Mouse (Mus musculus): ENCODE data around the gene Taf6. TPM values are rescaled to one million over a fixed set of nuclear protein-coding genes. Genes with fewer than 3 reads are reported as not detected.

Taf6 gene
- total and polyA plus RNA-seq, 2 experiments from 2014 or later: 48.2 to 70.2 TPM

DNA sequence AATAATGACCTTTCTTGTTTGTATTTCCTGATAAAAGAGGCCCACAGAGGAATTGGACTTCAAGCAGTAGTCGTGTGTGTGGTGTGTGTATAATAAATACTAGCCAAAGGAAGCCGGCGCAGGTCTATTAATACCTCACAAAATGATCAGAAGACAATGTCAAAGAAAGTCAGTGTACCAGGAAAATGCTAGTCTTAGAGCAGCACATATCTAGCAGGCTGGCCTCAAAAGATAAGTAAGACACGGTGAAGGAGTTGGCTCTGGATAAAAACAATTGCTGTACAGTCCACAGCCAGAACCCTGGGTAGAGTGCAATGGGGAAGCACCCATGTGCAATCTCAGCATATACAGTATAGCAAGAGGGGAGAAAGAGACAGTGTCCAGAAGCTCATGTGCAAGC is 50.0 kb downstream of the Taf6 start:
- no peaks in the 10 kb centered on the region for H3K4me1 ChIP-seq (ENCODE audit: insufficient read depth, low read length)
- ATAC-seq (no peak), DNase-seq (ENCODE audit: low spot score) (no peak)
- H3K9me3 ChIP-seq (ENCODE audit: low read length): no peaks in the 10 kb centered on the region
- H3K27ac ChIP-seq: no peak overlapping the region
- no peak overlapping the region for H3K9ac ChIP-seq (replicated peaks; ENCODE audit: low read length)
- no peak for TF ChIP-seq CTCF (IDR thresholded peaks at IDR 0.05; ENCODE audit: low read depth)
- H3K36me3 ChIP-seq (ENCODE audit: insufficient read depth, low read length): peaks cover 29% of the 10 kb centered on the region
- no peaks in the 10 kb centered on the region for H3K27me3 ChIP-seq (ENCODE audit: insufficient read depth, low read length)
- 92% methylated on average over 4 of the region's 4 CpGs for WGBS
- no peak overlapping the region for H3K4me2 ChIP-seq (ENCODE audit: low read depth, low read length)
- no peak overlapping the region for H3K4me3 ChIP-seq (ENCODE audit: low read length)

DNA sequence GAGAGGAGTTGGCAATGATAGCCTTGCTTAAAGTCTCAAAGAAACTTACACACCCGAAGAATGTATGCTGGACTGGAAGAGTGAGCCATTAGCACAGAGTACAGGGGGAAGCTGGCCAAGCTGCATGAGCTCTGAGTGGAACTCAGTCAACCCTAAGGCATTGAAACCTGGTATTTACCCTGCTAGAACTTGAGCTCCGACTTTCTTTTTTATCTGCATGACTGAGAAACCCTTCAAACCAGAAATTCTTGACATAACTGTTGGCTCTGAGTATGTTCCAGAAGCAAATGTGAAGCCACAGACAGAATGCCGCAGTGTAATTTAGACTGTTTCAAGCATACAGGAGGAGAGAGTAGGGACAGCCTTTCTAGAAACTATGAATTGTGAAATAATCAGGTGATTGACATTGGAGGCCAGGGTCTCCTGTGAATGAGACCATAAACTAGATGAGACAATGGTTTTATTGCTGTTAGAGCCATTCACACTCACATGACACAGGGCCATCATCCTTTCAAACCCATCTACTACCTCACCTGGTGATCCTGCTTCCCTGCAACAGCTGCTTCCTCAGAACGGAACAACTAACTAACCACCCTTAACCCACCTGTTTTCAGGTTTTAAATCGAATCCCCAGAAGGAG is 54.7 kb downstream of the Taf6 start:
- Histone ChIP-seq H3K4me3 (ENCODE audit: low read length) (no peak overlapping the region), H3K36me3 (ENCODE audit: insufficient read depth, low read length) (peaks cover 54% of the 10 kb centered on the region), H3K27me3 (ENCODE audit: insufficient read depth, low read length) (no peaks in the 10 kb centered on the region), H3K9ac (replicated peaks; ENCODE audit: low read length) (no peak overlapping the region), H3K4me2 (ENCODE audit: low read depth, low read length) (no peak overlapping the region), H3K27ac (no peak overlapping the region), H3K9me3 (ENCODE audit: low read length) (no peaks in the 10 kb centered on the region), H3K4me1 (ENCODE audit: insufficient read depth, low read length) (no peaks in the 10 kb centered on the region)
- ATAC-seq (no peak), DNase-seq (ENCODE audit: low spot score) (no peak)
- TF ChIP-seq CTCF (IDR thresholded peaks at IDR 0.05; ENCODE audit: low read depth): no peak
- 94% methylated on average over 5 of the region's 5 CpGs for WGBS

MicroRNAs within 50 kb of the gene (microRNA counts, 519-probe panel; counts per million panel counts)
- microRNA mmu-miR-106b: 4,311 counts per million, percentile 76 among the panel's probes with 10 or more counts
- microRNA mmu-miR-25: 5,686 counts per million, percentile 93 among the panel's probes with 10 or more counts
- 4,242 counts per million, percentile 74 among the panel's probes with 10 or more counts for microRNA mmu-miR-93

Small RNA genes lying within 50 kb of the gene (microRNA-seq; reads per million reads assigned to microRNA genes)
- 5,721 to 7,277 reads per million in 2 experiments for gene Mir106b
- gene Mir25: 496 to 517 reads per million in 2 experiments
- 5,007 to 5,491 reads per million in 2 experiments for gene Mir93

Other genes starting within 250 kb of the Taf6 start
- 6.0 and 8.4 TPM in 2 replicates for gene Gjc3, start 224.4 kb downstream of the Taf6 start, total RNA-seq (2014; rRNA removed)
- 5.8 and 6.6 TPM in 2 replicates for gene Gjc3, start 224.4 kb downstream of the Taf6 start, polyA plus RNA-seq (2015; fragmentation: Nextera tagmentation; extraction: Ambion mirVana)
- not detected in 2 replicates for gene Azgp1, start 205.9 kb downstream of the Taf6 start, total RNA-seq (2014; rRNA removed)
- gene Azgp1, start 205.9 kb downstream of the Taf6 start, polyA plus RNA-seq (2015; fragmentation: Nextera tagmentation; extraction: Ambion mirVana): not detected in 2 replicates
- not detected in 2 replicates for gene Smok3a, start 166.2 kb downstream of the Taf6 start, total RNA-seq (2014; rRNA removed)
- not detected in 2 replicates for gene Smok3a, start 166.2 kb downstream of the Taf6 start, polyA plus RNA-seq (2015; fragmentation: Nextera tagmentation; extraction: Ambion mirVana)
- not detected in 2 replicates for gene Smok3b, start 166.0 kb downstream of the Taf6 start, total RNA-seq (2014; rRNA removed)
- gene Smok3b, start 166.0 kb downstream of the Taf6 start, polyA plus RNA-seq (2015; fragmentation: Nextera tagmentation; extraction: Ambion mirVana): not detected in 2 replicates
- not detected in 2 replicates for gene Smok3c, start 134.3 kb downstream of the Taf6 start, total RNA-seq (2014; rRNA removed)
- not detected in 2 replicates for gene Smok3c, start 134.3 kb downstream of the Taf6 start, polyA plus RNA-seq (2015; fragmentation: Nextera tagmentation; extraction: Ambion mirVana)
- 36.8 and 37.8 TPM in 2 replicates for gene Zkscan1, start 102.4 kb downstream of the Taf6 start, total RNA-seq (2014; rRNA removed)
- 11.7 and 12.0 TPM in 2 replicates for gene Zkscan1, start 102.4 kb downstream of the Taf6 start, polyA plus RNA-seq (2015; fragmentation: Nextera tagmentation; extraction: Ambion mirVana)
- 14.7 and 15.4 TPM in 2 replicates for gene Zscan21, start 70.5 kb downstream of the Taf6 start, total RNA-seq (2014; rRNA removed)
- gene Zscan21, start 70.5 kb downstream of the Taf6 start, polyA plus RNA-seq (2015; fragmentation: Nextera tagmentation; extraction: Ambion mirVana): 50.3 and 52.1 TPM in 2 replicates
- 11.6 and 43.2 TPM in 2 replicates for gene Zfp113, start 31.7 kb downstream of the Taf6 start, total RNA-seq (2014; rRNA removed)
- gene Zfp113, start 31.7 kb downstream of the Taf6 start, polyA plus RNA-seq (2015; fragmentation: Nextera tagmentation; extraction: Ambion mirVana): 7.9 and 11.3 TPM in 2 replicates
- 42.9 and 57.8 TPM in 2 replicates for gene Cops6, start 26.4 kb downstream of the Taf6 start, total RNA-seq (2014; rRNA removed)
- gene Cops6, start 26.4 kb downstream of the Taf6 start, polyA plus RNA-seq (2015; fragmentation: Nextera tagmentation; extraction: Ambion mirVana): 294 and 302 TPM in 2 replicates
- gene Ap4m1, start 15.4 kb downstream of the Taf6 start, total RNA-seq (2014; rRNA removed): 30.3 and 46.9 TPM in 2 replicates
- gene Ap4m1, start 15.4 kb downstream of the Taf6 start, polyA plus RNA-seq (2015; fragmentation: Nextera tagmentation; extraction: Ambion mirVana): 14.5 and 16.5 TPM in 2 replicates
- gene Mcm7, start 15.0 kb downstream of the Taf6 start, total RNA-seq (2014; rRNA removed): 41.6 and 43.0 TPM in 2 replicates
- 58.8 and 63.3 TPM in 2 replicates for gene Mcm7, start 15.0 kb downstream of the Taf6 start, polyA plus RNA-seq (2015; fragmentation: Nextera tagmentation; extraction: Ambion mirVana)
- gene Cnpy4, start within 50 bp of the Taf6 start, total RNA-seq (2014; rRNA removed): 11.0 and 11.1 TPM in 2 replicates
- 20.8 and 23.4 TPM in 2 replicates for gene Cnpy4, start within 50 bp of the Taf6 start, polyA plus RNA-seq (2015; fragmentation: Nextera tagmentation; extraction: Ambion mirVana)
- gene Mblac1, start 6.9 kb upstream of the Taf6 start, total RNA-seq (2014; rRNA removed): 9.5 and 16.5 TPM in 2 replicates
- gene Mblac1, start 6.9 kb upstream of the Taf6 start, polyA plus RNA-seq (2015; fragmentation: Nextera tagmentation; extraction: Ambion mirVana): 9.3 and 10.6 TPM in 2 replicates
- gene Nxpe5, start 38.4 kb upstream of the Taf6 start, total RNA-seq (2014; rRNA removed): 0.37 TPM in 1 of 2 replicates, not detected in the other
- 0.06 TPM in 1 of 2 replicates, not detected in the other for gene Nxpe5, start 38.4 kb upstream of the Taf6 start, polyA plus RNA-seq (2015; fragmentation: Nextera tagmentation; extraction: Ambion mirVana)
- gene Lamtor4, start 68.0 kb upstream of the Taf6 start, total RNA-seq (2014; rRNA removed): 65.7 and 80.3 TPM in 2 replicates
- 107 and 110 TPM in 2 replicates for gene Lamtor4, start 68.0 kb upstream of the Taf6 start, polyA plus RNA-seq (2015; fragmentation: Nextera tagmentation; extraction: Ambion mirVana)
- gene BC037034, start 76.6 kb upstream of the Taf6 start, total RNA-seq (2014; rRNA removed): 63.1 and 89.3 TPM in 2 replicates
- gene BC037034, start 76.6 kb upstream of the Taf6 start, polyA plus RNA-seq (2015; fragmentation: Nextera tagmentation; extraction: Ambion mirVana): 13.2 and 13.5 TPM in 2 replicates
- 0.97 and 1.5 TPM in 2 replicates for gene Gal3st4, start 85.4 kb upstream of the Taf6 start, total RNA-seq (2014; rRNA removed)
- gene Gal3st4, start 85.4 kb upstream of the Taf6 start, polyA plus RNA-seq (2015; fragmentation: Nextera tagmentation; extraction: Ambion mirVana): 2.1 and 2.5 TPM in 2 replicates
- not detected in 2 replicates for gene Gm43720, start 92.5 kb upstream of the Taf6 start, total RNA-seq (2014; rRNA removed)
- 0.08 and 0.13 TPM in 2 replicates for gene Gm43720, start 92.5 kb upstream of the Taf6 start, polyA plus RNA-seq (2015; fragmentation: Nextera tagmentation; extraction: Ambion mirVana)
- gene Gpc2, start 92.6 kb upstream of the Taf6 start, total RNA-seq (2014; rRNA removed): 102 and 104 TPM in 2 replicates
- 35.0 and 35.9 TPM in 2 replicates for gene Gpc2, start 92.6 kb upstream of the Taf6 start, polyA plus RNA-seq (2015; fragmentation: Nextera tagmentation; extraction: Ambion mirVana)
- gene Stag3, start 92.8 kb upstream of the Taf6 start, total RNA-seq (2014; rRNA removed): 8.7 and 9.8 TPM in 2 replicates
- 7.3 and 7.8 TPM in 2 replicates for gene Stag3, start 92.8 kb upstream of the Taf6 start, polyA plus RNA-seq (2015; fragmentation: Nextera tagmentation; extraction: Ambion mirVana)
- not detected in 2 replicates for gene Pvrig, start 154.5 kb upstream of the Taf6 start, total RNA-seq (2014; rRNA removed)
- not detected in 2 replicates for gene Pvrig, start 154.5 kb upstream of the Taf6 start, polyA plus RNA-seq (2015; fragmentation: Nextera tagmentation; extraction: Ambion mirVana)